Mouse (Mus musculus) stomach, postnatal 0 days (tissue): ENCODE measurements around the gene Tenm3.

ENCODE experiments used
- CTCF ChIP-seq: IDR thresholded peaks from 2 replicates; pipeline ENCODE4 v1.5.1; 2016; ENCODE audit warnings: antibody characterized with exemption, low read depth, mild to moderate bottlenecking, moderate library complexity
- EP300 ChIP-seq: optimal IDR thresholded peaks from 2 replicates; pipeline ENCODE3; 2016; ENCODE audit warnings: antibody characterized with exemption

DNA sequence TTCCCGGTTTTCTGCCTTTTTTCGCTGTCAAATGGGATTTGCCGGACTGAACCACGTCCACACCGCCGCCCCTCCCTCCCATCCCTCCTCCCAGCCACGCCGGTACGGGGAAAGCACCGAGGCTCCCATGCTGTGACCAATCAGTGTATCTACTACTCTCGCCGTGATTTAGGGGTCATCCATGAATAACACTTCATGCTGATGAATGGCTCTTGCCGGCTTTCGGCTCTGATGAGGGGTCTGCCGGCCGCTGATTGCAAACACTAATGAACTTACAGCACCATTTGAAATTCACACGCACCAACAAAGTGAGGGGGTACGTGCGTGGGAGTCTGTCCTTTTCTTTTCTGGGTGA is at the start of gene Tenm3:
- TF ChIP-seq CTCF (no peak), EP300 (no peak)
